Mouse (Mus musculus) intestine, embryonic 16.5 days (tissue): ENCODE measurements around the gene A630089N07Rik. TPM values are rescaled to one million over a fixed set of nuclear protein-coding genes. Genes with fewer than 3 reads are reported as not detected.
A peak's percentile ranks its signal among the peaks of the same experiment; 100 is the strongest.
"Not testable (repeated sequence)": the region's sequence is repeated elsewhere in the genome, so short reads cannot be mapped to it uniquely, and the experiment has no call there.

Experiments
- ATAC-seq: fragments of 200-750 bp; cut with Nextera tagmentation; 2 replicates; pipeline ENCODE4 v1.8.0; 2017; ENCODE audit warnings: moderate TSS enrichment, moderate library complexity
- H3K27ac ChIP-seq: fragments of 300-500 bp; sonication (generic); 2 replicates; pipeline ENCODE4 v1.5.1; 2014; ENCODE audit warnings: mild to moderate bottlenecking, low read length
- H3K27me3 ChIP-seq: fragments of 300-500 bp; sonication (generic); replicated peaks from 2 replicates; pipeline ENCODE4 v1.6.1; 2014; ENCODE audit warnings: low read length, control low read depth, mixed read lengths; ENCODE audit not compliant: control insufficient read depth, insufficient read depth
- H3K36me3 ChIP-seq: fragments of 300-500 bp; sonication (generic); 2 replicates; pipeline ENCODE4 v1.6.1; 2014; ENCODE audit warnings: low read length, control low read depth; ENCODE audit not compliant: control insufficient read depth, insufficient read depth
- H3K4me1 ChIP-seq: fragments of 300-500 bp; sonication (generic); 2 replicates; pipeline ENCODE4 v1.6.1; 2014; ENCODE audit warnings: low read length, control low read depth, mixed read lengths; ENCODE audit not compliant: control insufficient read depth, insufficient read depth
- H3K4me2 ChIP-seq: fragments of 300-500 bp; sonication (generic); 2 replicates; pipeline ENCODE4 v1.6.1; 2014; ENCODE audit warnings: low read depth, low read length, control low read depth
- H3K4me3 ChIP-seq: fragments of 300-500 bp; sonication (generic); 2 replicates; pipeline ENCODE4 v1.5.1; 2014; ENCODE audit warnings: mild to moderate bottlenecking, low read length
- H3K9ac ChIP-seq: fragments of 300-500 bp; sonication (generic); 2 replicates; pipeline ENCODE4 v1.6.1; 2014; ENCODE audit warnings: low read depth, low read length
- H3K9me3 ChIP-seq: fragments of 300-500 bp; sonication (generic); 2 replicates; pipeline ENCODE4 v1.6.1; 2016; ENCODE audit warnings: low read length, control low read depth; ENCODE audit not compliant: control insufficient read depth
- WGBS: fragments of 180-500 bp; shearing (Covaris S2); extraction: QIAGEN DNeasy Blood & Tissue Kit; methylation state at CpG from one replicate; pipeline ENCODE4 v1.1.7; 2014; 5-methylcytosine and 5-hydroxymethylcytosine counted together
- polyA plus RNA-seq: library from polyadenylated mRNA; unstranded; fragments of >200 nt; fragmentation: Nextera tagmentation; extraction: Ambion mirVana; gene quantifications from 2 replicates; pipeline ENCODE4 v1.2.1, GENCODE M21; 2015

The A630089N07Rik gene
- 12.4 and 13.4 TPM in 2 replicates for polyA plus RNA-seq

- not testable (repeated sequence) for H3K36me3 ChIP-seq, H3K9me3 ChIP-seq, H3K27me3 ChIP-seq, H3K4me1 ChIP-seq
- Histone ChIP-seq H3K27ac (peak within 1 kb of the TSS; percentile 84), H3K9ac (peak within 1 kb of the TSS; percentile 79), H3K4me3 (peak within 1 kb of the TSS; percentile 79), H3K4me2 (peak within 1 kb of the TSS; percentile 73)
- WGBS = under 1% methylated on average over 25 of the region's 25 CpGs
- ATAC-seq = peak; percentile 99
Measured at GRCm38 (mm10) chr16:98081889-98082818, at the start of gene A630089N07Rik. Gene A630089N07Rik, minus strand, starts transcription at chr16:98082450.

- Histone ChIP-seq H3K27me3 (no peaks in the 10 kb centered on the region), H3K4me3 (no peak overlapping the region), H3K27ac (no peak overlapping the region), H3K4me1 (no peaks in the 10 kb centered on the region), H3K9ac (no peak overlapping the region), H3K4me2 (no peak overlapping the region), H3K9me3 (no peaks in the 10 kb centered on the region), H3K36me3 (no peaks in the 10 kb centered on the region)
- no peak for ATAC-seq
- WGBS = 94% methylated on average over 11 of the region's 11 CpGs
Measured at GRCm38 (mm10) chr16:98107109-98107508, 24.9 kb upstream of the A630089N07Rik start.

GRCm38 (mm10) chr16:98081550-98081888, 731 bp downstream of the A630089N07Rik start:
- peak overlapping the region; percentile 84 for H3K27ac ChIP-seq
- not testable (repeated sequence) for H3K27me3 ChIP-seq, H3K9me3 ChIP-seq, H3K36me3 ChIP-seq, H3K4me1 ChIP-seq
- peak; percentile 34 for ATAC-seq
- peak overlapping the region; percentile 79 for H3K4me3 ChIP-seq
- WGBS = under 1% methylated on average over 9 of the region's 9 CpGs
- H3K4me2 ChIP-seq = peak overlapping the region; percentile 73
- H3K9ac ChIP-seq = peak overlapping the region; percentile 79

GRCm38 (mm10) chr16:98081140-98081539, 1.1 kb downstream of the A630089N07Rik start:
- H3K36me3 ChIP-seq, H3K9me3 ChIP-seq, ATAC-seq, H3K27me3 ChIP-seq, H3K4me1 ChIP-seq, H3K27ac ChIP-seq: not testable (repeated sequence)
- H3K4me3 ChIP-seq = peak overlapping the region; percentile 79
- 90% methylated on average over 1 of the region's 1 CpGs for WGBS
- H3K4me2 ChIP-seq = peak overlapping the region; percentile 73
- H3K9ac ChIP-seq = peak overlapping the region; percentile 79

DNA sequence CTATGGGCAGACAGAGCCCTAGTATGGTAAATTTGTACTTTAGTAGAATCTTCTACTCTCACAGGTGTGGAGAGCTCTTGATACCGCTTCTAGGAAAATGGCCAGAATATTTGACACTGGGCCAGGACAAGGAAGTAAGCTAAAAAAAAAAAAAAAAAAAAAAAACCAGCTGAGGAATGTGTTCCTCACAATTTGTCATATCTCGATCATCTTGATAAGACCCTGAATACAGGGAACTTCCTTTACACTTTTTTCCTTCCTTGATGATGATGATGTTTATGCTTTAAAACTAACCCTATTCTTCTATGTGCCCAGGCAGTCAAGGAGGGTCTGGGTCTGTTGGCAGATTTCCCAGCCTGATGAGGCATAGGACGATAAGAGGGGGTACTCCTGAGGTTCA, 2.9 kb downstream of the A630089N07Rik start:
- not testable (repeated sequence) for H3K9me3 ChIP-seq, H3K27ac ChIP-seq, H3K4me1 ChIP-seq, H3K4me2 ChIP-seq, H3K4me3 ChIP-seq, H3K36me3 ChIP-seq, ATAC-seq, H3K9ac ChIP-seq, H3K27me3 ChIP-seq
- 82% methylated on average over 3 of the region's 3 CpGs for WGBS

GRCm38 (mm10) chr16:98041676-98042075, 40.6 kb downstream of the A630089N07Rik start:
- Histone ChIP-seq H3K27me3 (no peaks in the 10 kb centered on the region), H3K4me1 (no peaks in the 10 kb centered on the region), H3K36me3 (no peaks in the 10 kb centered on the region), H3K9me3 (no peaks in the 10 kb centered on the region), H3K9ac (no peak overlapping the region), H3K27ac (no peak overlapping the region), H3K4me2 (no peak overlapping the region), H3K4me3 (no peak overlapping the region)
- 82% methylated on average over 2 of the region's 2 CpGs for WGBS
- no peak for ATAC-seq

GRCm38 (mm10) chr16:98034971-98035370, 47.3 kb downstream of the A630089N07Rik start:
- not testable (repeated sequence) for H3K27ac ChIP-seq, H3K4me2 ChIP-seq, ATAC-seq, H3K9me3 ChIP-seq, H3K36me3 ChIP-seq, H3K9ac ChIP-seq, H3K27me3 ChIP-seq, H3K4me1 ChIP-seq, H3K4me3 ChIP-seq
- WGBS = 100% methylated on average over 2 of the region's 2 CpGs

DNA sequence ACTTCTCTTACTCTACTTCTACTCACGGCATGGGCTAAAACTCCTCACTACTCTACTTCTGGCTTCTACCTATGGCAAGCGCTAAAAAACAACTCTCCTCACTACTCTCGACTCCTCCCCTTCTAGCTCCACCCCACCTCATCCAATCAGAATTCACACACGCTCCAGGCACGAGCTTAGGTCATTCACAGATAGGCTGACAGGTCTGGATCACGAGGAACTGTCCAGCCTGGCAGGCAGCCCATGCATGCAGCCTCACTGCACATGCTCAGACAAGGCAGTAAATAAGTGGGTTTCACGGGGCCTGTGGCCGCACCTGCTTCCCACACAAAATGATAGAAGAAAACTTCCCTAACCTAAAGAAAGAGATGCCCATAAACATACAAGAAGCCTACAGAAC, 56.1 kb downstream of the A630089N07Rik start:
- H3K4me2 ChIP-seq = not testable (repeated sequence)

DNA sequence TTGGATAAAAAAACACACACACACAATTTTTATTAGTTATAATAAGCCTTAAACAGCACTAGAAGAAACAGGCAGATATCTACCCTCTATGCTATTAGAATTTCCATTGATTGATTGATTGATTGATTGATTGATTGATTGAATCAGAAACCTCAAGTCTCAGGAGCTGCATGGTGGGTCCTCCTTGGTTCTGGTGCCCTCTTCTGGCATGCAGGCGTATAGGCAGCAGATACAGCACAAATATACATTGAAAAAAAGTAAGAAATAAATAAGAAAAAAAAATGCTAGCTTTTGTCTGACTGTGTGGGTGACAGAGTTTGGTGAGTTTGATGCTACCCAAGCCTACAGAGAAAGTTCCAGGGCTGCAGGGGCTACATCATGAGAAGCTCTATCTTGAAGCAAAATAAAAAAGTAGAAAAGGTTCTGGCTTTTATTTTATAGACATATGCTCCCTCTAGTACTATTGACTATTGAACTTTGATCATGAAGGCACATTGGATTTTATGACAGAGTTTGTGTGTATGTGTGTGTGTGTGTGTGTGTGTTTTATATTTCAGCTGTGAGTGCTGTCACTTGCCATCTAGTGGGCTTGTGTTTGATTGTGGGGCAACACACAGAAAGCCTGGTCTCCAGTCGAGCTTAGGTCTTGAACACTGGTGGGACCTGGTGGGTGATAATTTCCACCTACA, 59.4 kb downstream of the A630089N07Rik start:
- no peak overlapping the region for H3K4me3 ChIP-seq
- H3K4me2 ChIP-seq = no peak overlapping the region
- H3K27me3 ChIP-seq = no peaks in the 10 kb centered on the region
- no peaks in the 10 kb centered on the region for H3K4me1 ChIP-seq
- WGBS = 81% methylated on average over 2 of the region's 2 CpGs
- ATAC-seq = no peak
- H3K27ac ChIP-seq = no peak overlapping the region
- no peak overlapping the region for H3K9ac ChIP-seq
- no peaks in the 10 kb centered on the region for H3K36me3 ChIP-seq
- 0 out of 2 replicates have a peak, but pooled peaks cover 3% of the 10 kb centered on the region for H3K9me3 ChIP-seq

More for the DNA sequence above, 56.1 kb downstream of the A630089N07Rik start:
- H3K27ac ChIP-seq, ATAC-seq, H3K27me3 ChIP-seq, H3K4me3 ChIP-seq, H3K4me1 ChIP-seq, H3K9ac ChIP-seq, H3K36me3 ChIP-seq, H3K9me3 ChIP-seq: not testable (repeated sequence)
- WGBS = 82% methylated on average over 8 of the region's 8 CpGs
